Mouse (Mus musculus): ENCODE measurements around the gene Tmem88. TPM values are rescaled to one million over a fixed set of nuclear protein-coding genes. Genes with fewer than 3 reads are reported as not detected.

Gene Tmem88
- total RNA-seq, 2 experiments from 2014 or later = 2.6 to 2.9 TPM

DNA sequence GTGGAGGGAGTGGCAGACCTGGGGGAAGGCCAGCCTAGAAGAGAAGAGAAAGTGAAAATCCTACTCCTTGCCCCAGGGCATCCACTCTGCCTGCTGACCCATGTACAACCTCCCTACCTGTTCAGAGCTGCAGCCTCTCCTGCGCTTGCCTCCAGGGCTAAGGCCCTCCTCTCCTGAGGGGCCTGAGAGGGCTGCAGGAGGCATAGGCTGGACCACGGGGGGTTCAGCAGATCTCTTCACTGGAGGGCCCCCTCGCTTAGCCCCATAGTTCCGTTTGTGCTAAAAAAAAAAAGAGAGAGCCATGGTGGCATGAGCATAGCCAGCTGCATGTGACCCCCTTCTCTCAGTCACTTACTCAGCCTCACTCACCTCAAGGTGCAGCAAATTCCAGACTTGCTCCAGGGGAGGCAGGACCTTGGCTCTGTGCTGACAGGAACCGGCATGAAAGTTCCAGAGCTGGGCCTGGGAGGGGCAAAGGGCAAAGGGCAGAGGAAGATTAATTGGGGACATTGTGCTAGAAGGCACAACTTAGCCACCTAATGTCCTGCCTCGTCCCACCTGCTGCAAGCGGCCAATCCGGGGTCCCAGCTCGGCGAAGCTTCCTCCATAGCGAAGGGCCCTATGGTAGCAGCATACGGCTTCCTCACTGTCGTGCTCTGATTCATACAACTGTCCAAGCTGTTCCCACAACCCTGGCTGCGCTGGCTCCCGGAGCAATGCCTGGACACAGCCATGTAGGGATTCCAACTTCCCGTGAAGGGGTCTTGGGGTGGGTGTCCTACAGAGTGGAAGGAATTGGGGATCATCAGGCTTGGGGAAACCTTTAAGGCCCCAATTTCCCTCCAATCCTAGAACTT is 9.1 kb upstream of the Tmem88 start:
- no peak for DNase-seq (ENCODE audit: low spot score in 2 of 2)
- intact Hi-C loops (cut with DNase I) = no loop called here

DNA sequence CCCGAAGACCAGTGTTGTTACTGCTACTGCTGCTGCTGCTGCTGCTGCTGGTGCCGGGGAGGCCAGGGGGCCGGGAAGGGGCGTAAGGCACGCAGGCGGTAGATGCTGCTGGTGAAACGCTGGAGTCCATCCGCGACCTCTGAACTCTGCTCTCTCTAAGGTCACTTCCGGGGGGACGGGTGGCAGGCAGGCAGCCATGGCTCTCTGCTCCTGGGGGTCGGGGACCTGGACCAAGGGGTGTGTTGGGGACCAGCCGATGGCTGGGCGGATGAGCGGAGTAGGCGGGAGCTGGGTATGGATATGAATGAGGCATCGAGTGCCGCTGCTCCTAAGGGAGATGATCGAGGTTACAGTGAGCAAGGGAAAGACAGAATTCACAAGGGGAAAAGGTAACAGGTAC is 8.2 kb upstream of the Tmem88 start:
- intact Hi-C loops (cut with DNase I) = no loop called here
- no peak for DNase-seq (ENCODE audit: low spot score in 2 of 2)

DNA sequence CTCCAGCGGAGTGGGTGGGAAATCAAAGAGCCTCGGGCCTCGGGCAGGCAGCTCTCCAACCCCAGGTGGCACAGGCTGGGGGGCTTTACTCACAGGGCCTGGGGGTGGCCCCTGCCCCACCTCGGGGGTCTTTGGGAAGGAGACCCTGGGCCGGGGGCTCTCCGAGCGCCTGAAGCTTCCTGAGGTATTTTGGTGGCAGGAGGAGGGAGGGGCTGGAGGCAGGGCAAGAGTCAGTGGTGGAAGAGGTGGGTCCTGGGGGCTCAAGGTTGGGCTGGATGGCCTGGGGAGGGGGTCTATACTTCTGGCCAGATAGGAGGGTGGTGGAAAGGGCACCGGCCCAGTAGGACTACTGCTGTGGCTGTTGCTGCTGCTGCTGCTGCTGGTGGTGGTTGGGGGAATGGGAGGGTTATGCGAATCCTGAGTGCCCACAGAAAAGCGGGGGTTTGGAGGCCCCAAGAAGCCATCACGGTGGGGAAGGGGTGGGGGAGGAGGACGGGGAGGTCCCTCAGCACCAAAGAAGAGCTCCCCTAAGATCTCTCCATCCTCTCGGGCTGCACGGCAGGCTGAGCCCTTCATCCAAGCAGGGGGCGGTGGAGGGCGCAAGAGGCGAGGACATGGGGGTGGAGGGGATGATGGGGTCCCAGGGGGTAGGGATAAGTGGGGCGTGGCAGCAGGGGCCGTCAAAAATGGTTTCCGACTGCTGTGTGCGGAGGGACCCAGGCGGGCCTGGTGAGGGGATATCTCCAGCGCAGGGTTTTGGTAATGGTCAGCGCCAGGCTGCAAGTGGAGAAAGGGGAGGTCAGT is 7.6 kb upstream of the Tmem88 start:
- intact Hi-C loops (cut with DNase I) = no loop called here
- DNase-seq (ENCODE audit: low spot score in 2 of 2) = no peak

DNA sequence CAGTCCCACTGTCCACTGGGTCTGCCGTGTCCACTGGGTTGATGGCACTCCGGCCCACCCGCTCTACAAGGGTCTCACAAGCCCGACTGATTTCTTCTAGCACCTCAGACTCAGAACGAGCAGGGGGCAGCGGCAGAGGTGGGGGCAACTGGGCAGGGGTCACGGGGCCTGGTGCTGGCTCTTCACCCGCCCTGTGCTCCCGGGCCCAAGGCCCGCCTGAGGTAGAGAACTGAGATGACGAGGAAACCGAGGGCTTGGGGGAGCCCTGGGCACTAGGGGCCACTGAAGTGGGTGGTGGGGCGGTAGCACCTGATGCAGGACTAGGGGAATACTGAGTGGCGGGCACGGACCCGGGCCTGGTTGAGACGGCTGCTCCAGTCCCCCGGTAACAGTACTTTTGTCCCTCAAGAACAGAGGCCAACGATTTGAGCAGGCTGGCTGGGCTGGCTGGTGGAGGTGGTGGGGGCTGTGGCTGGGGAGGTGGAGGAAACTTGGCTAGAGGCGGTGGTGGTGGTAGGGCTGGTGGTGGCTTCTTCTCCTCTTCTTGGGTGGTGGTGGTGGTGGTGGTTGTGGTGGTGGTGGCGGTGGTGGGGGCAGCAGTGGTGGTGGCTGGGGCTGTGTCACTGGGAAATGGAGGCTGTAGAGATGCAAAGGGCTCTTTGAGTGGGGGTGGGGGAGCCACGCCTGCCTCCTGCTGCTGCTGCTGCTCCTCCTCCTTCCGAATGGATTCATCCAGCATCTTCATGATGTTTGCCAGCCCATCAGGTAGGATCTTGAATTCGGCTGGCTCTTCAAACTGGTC is 6.8 kb upstream of the Tmem88 start:
- DNase-seq (ENCODE audit: low spot score in 2 of 2) = no peak
- intact Hi-C loops (cut with DNase I) = no loop called here

DNA sequence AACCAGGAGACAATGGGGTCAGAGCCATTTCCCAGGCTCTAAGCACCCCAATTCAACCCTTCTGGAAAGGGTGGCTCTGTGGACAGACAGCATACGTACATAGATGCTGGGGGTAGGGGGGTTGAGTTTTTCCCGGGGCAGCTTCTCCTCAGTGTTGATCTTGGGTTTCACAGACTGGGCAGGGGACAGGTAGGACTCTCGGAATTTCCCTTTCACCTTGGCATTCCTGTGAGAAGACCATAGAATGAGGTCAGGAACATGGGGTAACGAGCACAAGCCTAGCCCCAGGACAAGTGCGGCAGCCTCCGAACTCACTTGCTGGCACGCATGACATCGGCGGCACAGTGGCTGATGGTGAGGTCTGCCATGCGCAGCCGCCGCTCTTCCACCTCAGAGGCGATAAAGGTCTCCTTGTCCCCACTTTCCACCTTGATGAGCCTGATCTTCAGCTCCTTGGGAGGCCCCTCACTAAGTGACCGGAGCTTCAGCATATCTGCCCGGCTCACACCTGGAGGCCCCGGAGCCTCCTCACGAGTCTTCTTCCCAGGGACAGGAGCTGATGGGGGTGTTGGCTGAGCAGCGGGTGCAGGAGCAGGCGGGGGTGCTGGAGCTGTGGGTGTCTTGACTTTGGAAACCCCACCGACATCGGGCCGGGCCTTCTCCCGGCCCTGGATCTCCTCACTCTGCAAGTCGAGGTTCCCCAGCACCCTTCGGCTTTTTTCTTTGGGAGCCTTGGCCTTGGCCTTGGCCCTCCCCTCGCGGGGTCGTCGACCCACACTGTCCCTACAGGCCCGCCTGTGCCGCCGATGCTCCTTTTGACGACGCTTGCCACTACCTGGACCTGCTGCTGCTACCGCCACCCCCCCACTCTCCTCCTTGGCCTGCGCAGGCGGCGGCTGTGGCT is 5.9 kb upstream of the Tmem88 start:
- intact Hi-C loops (cut with DNase I) = no loop called here
- DNase-seq (ENCODE audit: low spot score in 2 of 2) = no peak

DNA sequence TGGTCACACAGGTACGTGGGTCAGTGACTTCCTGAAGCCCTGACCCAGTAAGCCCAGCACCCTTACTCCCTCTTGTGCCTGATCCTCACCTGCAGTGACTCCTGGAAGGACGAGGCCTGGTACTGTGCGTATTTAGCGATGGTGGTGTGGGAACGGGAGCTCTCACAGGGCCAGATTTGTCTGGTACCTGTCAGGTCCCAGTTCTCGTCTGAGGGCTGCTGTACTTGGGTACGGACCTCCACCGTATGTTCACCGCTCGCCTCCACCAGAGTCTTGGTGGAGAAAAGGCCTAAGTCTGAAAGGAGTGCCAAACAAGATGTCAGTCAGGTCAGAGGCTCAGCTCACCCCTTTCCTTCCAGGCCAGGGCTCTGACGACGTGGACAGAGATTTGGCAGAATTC is 4.0 kb upstream of the Tmem88 start:
- intact Hi-C loops (cut with DNase I) = loop anchor here (1.0 kb wide), 2 partner anchors 108 to 112 kb away; no protein-coding TSS in a partner anchor
- DNase-seq (ENCODE audit: low spot score in 2 of 2) = no peak

DNA sequence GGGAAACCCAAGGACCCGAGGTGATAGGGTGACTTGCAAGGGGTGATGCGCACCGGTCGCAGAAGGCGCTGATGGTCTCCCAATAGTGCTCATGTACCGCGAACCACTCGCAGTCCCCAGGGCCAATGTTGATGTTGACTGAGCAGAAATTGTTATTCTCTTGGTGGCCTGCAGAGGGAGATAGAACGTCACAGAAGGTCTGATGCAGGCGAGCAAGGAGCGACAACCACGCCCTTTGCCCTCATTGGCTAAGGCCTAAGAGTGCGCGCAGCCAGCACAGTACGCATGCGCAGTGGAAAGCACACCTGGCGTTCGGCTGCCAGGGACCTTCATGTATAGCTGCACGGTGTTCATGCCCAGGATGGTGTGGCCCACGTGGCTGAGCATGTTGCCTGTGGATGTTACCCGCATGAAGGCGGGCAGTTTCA is 3.2 kb upstream of the Tmem88 start:
- intact Hi-C loops (cut with DNase I) = loop anchor here (1.0 kb wide), 2 partner anchors 109 to 113 kb away; no protein-coding TSS in a partner anchor
- DNase-seq (ENCODE audit: low spot score in 2 of 2) = peak; percentile 91 to 96

DNA sequence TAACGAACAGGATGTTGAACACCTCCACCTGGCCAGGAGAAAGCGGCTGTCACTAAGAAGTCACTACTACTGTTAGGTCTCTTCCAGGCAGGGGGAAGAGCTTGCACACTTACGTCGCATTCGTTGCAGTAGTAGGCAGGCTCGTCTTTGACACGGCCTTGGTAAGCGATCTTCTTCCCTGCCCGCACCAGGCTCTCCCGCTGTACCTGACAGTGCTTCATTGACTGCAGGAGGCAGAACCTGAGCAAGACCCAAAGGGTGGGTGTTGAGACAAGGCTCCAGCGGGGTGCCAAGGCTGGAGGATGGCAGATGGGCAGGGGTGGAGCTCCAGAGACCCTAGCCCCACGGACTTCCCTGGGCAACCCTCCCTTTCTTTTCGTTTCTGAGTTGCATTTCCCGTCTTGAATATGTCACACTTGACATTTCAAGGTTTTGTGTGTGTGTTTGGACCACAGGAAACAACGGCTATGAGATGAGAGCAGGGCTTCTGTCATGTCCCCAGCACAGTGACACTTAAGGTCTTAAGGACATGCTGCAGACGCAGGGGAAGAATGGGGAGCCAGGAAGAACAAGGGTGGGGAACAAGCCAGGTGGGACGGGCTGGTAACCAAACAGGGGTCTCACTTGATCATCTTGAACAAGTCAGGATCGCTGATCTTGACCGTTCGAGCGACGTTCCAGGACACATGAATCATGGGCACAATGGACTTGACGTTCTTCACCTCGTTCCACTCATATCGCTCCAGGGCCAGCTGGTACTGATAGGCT is 2.2 kb upstream of the Tmem88 start:
- no peak for DNase-seq (ENCODE audit: low spot score in 2 of 2)
- intact Hi-C loops (cut with DNase I) = no loop called here

DNA sequence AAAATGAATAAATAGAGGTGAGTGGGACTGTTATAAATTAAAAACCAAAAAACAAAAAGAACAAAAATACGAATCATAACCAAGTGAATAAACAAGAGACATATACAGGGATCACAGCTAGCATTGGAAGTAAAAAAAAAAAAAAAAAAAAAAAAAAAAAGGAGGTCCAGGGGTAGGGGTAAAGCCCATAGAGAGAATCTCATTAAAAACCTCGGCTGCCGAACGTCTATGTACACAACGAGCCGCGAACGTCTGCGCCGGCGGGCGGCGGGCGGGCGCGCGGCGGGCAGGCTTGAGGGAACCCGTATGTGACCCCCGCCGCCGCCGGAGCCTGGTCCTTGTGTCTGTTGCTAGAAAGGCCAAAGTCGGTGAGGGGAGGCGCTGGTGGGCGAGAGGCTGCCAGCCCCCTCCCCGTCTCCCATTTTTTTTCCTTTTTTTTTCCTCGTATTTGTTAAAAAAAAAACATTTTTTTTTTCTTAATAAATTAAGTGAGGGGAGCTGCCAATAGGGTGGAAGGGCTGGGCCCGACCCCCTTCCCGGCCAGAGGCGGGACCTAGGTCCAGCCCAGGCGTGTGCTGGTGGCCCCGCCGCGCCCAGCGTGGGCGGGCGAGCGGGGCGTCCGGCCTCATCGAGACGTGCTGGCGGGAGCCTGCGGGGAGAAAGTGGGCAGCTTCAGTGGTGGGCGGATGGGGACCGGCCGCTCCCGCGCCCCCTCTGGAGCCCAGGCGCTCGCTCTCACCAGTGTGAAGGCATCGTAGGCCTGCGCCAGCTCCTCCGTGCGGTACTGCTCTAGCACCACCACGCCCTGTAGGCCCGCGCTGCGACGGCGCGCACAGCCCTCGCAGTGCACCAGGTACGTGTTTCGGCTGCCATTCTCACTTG is 1.4 kb upstream of the Tmem88 start:
- DNase-seq (ENCODE audit: low spot score in 2 of 2) = no peak
- intact Hi-C loops (cut with DNase I) = loop anchor here (5.0 kb wide), 1 partner anchor 33 kb away; no protein-coding TSS in a partner anchor

DNA sequence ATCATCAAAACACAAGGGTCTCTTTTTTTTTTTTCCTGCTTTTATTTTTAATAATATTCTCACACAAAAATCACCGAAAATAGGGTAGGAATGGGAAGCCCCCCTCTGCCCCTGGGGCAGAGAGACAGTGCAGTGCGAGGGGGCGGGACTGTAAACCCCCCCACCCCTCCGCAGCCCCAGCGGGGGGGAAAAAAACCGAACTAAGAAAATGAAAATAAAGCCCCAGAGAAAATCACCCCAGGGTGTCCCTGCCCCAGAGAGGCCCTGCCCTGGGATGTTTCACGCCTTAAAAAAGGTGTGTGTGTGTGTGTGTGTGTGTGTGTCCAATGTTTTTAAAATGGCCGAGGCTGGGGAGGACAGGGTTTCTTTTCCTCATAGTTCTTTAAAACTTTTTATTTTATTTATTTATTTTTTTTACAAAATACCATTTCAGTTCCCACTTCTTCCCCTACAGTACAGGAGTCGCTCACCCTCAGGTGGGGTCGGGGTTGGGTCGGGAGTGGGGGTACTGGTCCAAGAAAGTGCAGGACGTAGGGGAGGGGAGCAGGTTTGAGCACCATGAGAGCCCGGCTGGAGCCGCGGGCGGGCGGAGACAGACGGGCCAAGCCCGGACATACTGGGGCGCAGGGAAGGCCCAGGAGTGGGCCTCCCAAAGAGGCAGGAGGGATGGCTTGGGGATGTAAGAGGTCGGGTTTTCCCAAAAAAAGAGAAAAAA is 609 bp upstream of the Tmem88 start:
- intact Hi-C loops (cut with DNase I) = loop anchor here (5.0 kb wide), 1 partner anchor 34 kb away; no protein-coding TSS in a partner anchor
- no peak for DNase-seq (ENCODE audit: low spot score in 2 of 2)

DNA sequence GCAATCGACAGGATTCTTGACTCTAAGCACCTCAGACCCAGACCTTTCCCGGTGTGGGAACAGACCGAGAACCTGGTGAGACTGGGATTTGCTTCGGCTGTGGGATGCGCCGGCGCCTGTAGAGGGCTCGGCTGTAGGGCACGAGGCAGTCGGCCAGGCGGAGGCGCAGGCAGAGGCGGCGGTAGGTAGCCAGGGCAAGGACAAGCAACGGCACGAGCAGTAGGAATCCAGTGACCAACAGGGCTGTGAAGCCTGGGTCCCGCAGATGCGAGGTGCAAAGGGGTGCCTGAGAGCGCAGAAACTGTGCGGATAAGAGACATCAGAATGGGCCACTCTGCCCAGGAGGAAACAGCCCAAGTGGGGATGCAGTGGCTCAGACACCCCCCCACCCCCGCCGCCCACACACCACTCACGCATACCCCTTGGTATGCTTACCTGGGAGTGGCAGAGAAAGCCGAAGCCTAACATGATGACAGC is 415 bp downstream of the Tmem88 start:
- DNase-seq (ENCODE audit: low spot score in 2 of 2) = peak in 1 of 2 experiments; percentile 23
- intact Hi-C loops (cut with DNase I) = loop anchor here (5.0 kb wide), 1 partner anchor 35 kb away; no protein-coding TSS in a partner anchor

DNA sequence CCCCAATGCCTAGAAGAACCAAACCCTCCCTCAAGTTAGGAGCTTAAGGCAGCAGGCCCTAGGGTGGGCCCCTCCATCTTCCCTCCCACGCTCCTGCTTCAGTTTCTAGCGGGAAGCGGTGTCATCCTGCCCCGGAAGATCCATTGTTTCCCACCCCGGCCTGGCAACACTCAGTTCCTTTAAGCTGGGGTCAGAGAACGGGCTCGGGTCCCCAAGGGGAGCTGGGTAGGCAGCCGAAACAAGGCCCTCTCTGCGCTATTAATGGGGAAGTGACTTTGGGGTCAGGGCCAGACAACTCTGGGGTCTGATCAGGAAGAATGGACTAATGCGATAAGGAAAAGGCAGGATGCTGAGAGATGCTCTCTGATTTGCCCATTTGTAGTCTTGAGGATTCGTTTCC is 1.3 kb downstream of the Tmem88 start:
- DNase-seq (ENCODE audit: low spot score in 2 of 2) = peak in 1 of 2 experiments; percentile 19
- intact Hi-C loops (cut with DNase I) = loop anchor here (5.0 kb wide), 1 partner anchor 36 kb away; no protein-coding TSS in a partner anchor

DNA sequence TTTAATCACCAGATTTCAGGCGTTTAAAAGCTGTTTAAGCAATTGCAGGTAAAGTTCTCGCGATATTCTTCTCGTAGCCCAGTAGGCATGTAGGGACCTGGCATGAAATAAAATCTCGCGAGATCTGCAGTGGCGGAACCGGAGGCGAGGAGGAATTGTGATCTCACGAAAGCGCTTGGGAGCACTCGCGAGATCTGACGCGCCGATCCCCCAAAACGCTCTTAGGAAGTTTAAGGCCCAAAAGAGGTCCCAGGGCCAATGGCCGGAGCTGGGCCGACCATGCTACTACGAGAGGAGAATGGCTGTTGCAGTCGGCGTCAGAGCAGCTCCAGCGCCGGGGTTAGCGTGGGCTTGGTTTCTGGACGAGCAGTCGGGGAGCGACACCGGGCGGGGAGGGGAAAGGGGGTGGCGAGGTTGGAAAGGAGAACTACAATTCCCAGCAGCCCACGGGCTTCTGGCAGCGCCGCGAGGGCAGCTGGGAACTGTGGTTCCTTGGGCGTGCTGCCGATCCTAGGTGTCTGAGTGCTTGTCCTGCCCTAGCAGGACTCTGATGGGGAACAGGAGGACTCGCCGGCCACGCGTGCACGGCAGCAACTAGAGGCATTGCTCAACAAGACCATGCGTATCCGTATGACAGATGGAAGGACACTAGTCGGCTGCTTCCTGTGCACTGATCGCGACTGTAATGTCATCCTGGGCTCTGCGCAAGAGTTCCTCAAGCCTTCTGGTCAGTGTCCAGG is 2.2 kb downstream of the Tmem88 start:
- peak; percentile 97 to 98 for DNase-seq (ENCODE audit: low spot score in 2 of 2)
- intact Hi-C loops (cut with DNase I) = loop anchor here (5.0 kb wide), 1 partner anchor 36 kb away; no protein-coding TSS in a partner anchor

DNA sequence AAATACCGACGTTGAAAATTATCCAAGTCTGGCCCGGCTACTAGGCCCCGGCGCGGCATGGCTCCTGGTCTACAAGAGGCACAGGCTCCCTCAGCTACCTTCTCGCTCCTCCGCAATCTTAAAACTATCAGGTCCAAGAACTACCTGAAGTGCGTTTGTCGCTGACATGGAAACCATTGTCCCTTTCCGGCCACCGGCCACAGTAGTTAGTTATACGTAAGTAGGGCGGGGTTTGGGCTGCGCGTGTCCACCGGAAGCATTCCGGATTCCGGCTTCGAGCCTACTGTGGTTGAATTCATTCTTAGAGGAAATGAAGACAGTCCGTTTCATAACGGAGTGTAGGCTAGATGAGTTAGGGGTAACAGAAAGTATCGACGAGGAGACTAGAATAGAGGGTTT is 2.8 kb downstream of the Tmem88 start, which contains the start of the genes Naa38 and Cyb5d1:
Naa38 (plus strand) TSS at position 253 of the 399 bp plus-strand sequence.
Cyb5d1 (minus strand) TSS at position 397 of the 399 bp plus-strand sequence.
- intact Hi-C loops (cut with DNase I) = loop anchor here (5.0 kb wide), 1 partner anchor 37 kb away; no protein-coding TSS in a partner anchor

More for the DNA sequence above, 2.8 kb downstream of the Tmem88 start, which contains the start of the genes Naa38 and Cyb5d1:
- DNase-seq (ENCODE audit: low spot score in 2 of 2) = peak; percentile 92 to 93

All from left cerebral cortex, postnatal 14 days (tissue).